11 mouse cellular contexts compared by ENCODE assay signal in the genomic region with DNA sequence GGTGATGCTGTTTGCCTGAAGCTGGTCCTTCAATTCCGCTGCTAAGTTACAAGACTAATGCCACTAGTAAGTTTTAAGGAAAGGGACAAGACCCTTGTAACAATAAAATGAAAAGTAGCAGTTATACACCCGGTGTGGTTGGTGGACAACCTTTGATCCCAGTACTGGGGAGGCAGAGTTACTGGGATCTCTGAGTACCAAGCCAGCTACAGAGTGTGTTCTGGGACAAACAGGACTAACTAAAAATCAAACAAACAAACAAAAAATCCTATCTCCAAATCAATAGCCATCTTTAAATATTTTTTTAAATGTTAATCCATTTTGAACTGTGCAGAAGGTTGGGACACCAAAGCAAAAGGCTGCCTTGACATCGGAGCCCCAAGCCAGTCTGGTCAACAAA. TPM values are rescaled to one million over a fixed set of nuclear protein-coding genes. Genes with fewer than 3 reads are reported as not detected.
A peak's percentile ranks its signal among the peaks of the same experiment; 100 is the strongest.
DNase-seq lines count a peak whose midpoint lies in the region; ATAC-seq lines count a peak whose summit lies in the region.
"Had no signal": no experiment of that assay in that cellular context is flagged by ENCODE, and none has a peak within 500 bp of the region (broad histone marks: within the 10 kb centered on the region; RNA-seq: fewer than 3 reads in every experiment).

No protein-coding gene starts in this region.

- H3K27me3 ChIP-seq in kidney, embryonic 14.5 days (ENCODE audit: control insufficient read depth, insufficient read depth, low read length), result no peaks in the 10 kb centered on the region
- no peaks in the 10 kb centered on the region for H3K27me3 ChIP-seq in embryonic facial prominence, embryonic 15.5 days
- H3K27me3 ChIP-seq in intestine, embryonic 14.5 days (replicated peaks; ENCODE audit: control insufficient read depth, insufficient read depth, low read length), result no peaks in the 10 kb centered on the region
- H3K27me3 ChIP-seq in midbrain, embryonic 15.5 days (replicated peaks), result no peaks in the 10 kb centered on the region

- H3K4me1 ChIP-seq in kidney, embryonic 14.5 days (ENCODE audit: control insufficient read depth, insufficient read depth, low read length), result peaks cover 6% of the 10 kb centered on the region
- H3K4me1 ChIP-seq in embryonic facial prominence, embryonic 15.5 days, result peaks cover 18% of the 10 kb centered on the region
- H3K4me1 ChIP-seq in intestine, embryonic 14.5 days (replicated peaks; ENCODE audit: control insufficient read depth, insufficient read depth, low read length), result peaks cover 8% of the 10 kb centered on the region; the same call in 1 of the 2 replicates
- H3K4me1 ChIP-seq in midbrain, embryonic 15.5 days, result peaks cover 24% of the 10 kb centered on the region

- no peak overlapping the region for H3K27ac ChIP-seq in kidney, embryonic 14.5 days (ENCODE audit: low read depth, low read length)
- no peak overlapping the region for H3K27ac ChIP-seq in embryonic facial prominence, embryonic 15.5 days (replicated peaks)
- H3K27ac ChIP-seq in intestine, embryonic 14.5 days (ENCODE audit: low read depth), result no peak overlapping the region
- H3K27ac ChIP-seq in midbrain, embryonic 15.5 days, result 0 out of 2 replicates have a peak overlapping the region, but pooled peaks have one; percentile 57

- no peak for ATAC-seq in kidney, embryonic 14.5 days (ENCODE audit: low FRiP score, low TSS enrichment)
- no peak for ATAC-seq in embryonic facial prominence, embryonic 15.5 days (ENCODE audit: insufficient number of reproducible peaks, low FRiP score, low TSS enrichment, low read depth)
- ATAC-seq in intestine, embryonic 14.5 days (replicated peaks; ENCODE audit: low FRiP score, low TSS enrichment, low read depth), result no peak
- no peak for ATAC-seq in midbrain, embryonic 15.5 days (replicated peaks)

- no peaks in the 10 kb centered on the region; the same call in 1 of the 2 replicates for H3K36me3 ChIP-seq in kidney, embryonic 14.5 days (ENCODE audit: control insufficient read depth, insufficient read depth, low read length)
- no peaks in the 10 kb centered on the region for H3K36me3 ChIP-seq in embryonic facial prominence, embryonic 15.5 days
- H3K36me3 ChIP-seq in intestine, embryonic 14.5 days (ENCODE audit: control insufficient read depth, insufficient read depth, low read length), result peaks cover 4% of the 10 kb centered on the region; the same call in 1 of the 2 replicates
- H3K36me3 ChIP-seq in midbrain, embryonic 15.5 days (replicated peaks), result no peaks in the 10 kb centered on the region

- peak overlapping the region; percentile 51 for H3K4me2 ChIP-seq in kidney, embryonic 14.5 days (replicated peaks; ENCODE audit: low read depth, low read length)
- peak overlapping the region; percentile 61 for H3K4me2 ChIP-seq in embryonic facial prominence, embryonic 15.5 days (replicated peaks)
- H3K4me2 ChIP-seq in intestine, embryonic 14.5 days (ENCODE audit: low read length), result peak overlapping the region; percentile 45
- peak overlapping the region; percentile 40; the same call in 1 of the 2 replicates for H3K4me2 ChIP-seq in midbrain, embryonic 15.5 days

- WGBS in kidney, embryonic 14.5 days, result 71% methylated on average over 3 of the region's 3 CpGs
- WGBS in embryonic facial prominence, embryonic 15.5 days, result 71% methylated on average over 3 of the region's 3 CpGs
- WGBS in intestine, embryonic 14.5 days, result 74% methylated on average over 3 of the region's 3 CpGs
- 70% methylated on average over 3 of the region's 3 CpGs for WGBS in midbrain, embryonic 15.5 days

- H3K9ac ChIP-seq in kidney, embryonic 14.5 days (ENCODE audit: low read depth, low read length), result peak overlapping the region; percentile 55; the same call in 1 of the 2 replicates
- H3K9ac ChIP-seq in embryonic facial prominence, embryonic 15.5 days, result no peak overlapping the region
- H3K9ac ChIP-seq in intestine, embryonic 14.5 days (ENCODE audit: low read length), result peak overlapping the region; percentile 51
- H3K9ac ChIP-seq in midbrain, embryonic 15.5 days, result no peak overlapping the region

- H3K9me3 ChIP-seq in kidney, embryonic 14.5 days (ENCODE audit: control insufficient read depth, low read length), result no peaks in the 10 kb centered on the region
- no peaks in the 10 kb centered on the region for H3K9me3 ChIP-seq in embryonic facial prominence, embryonic 15.5 days (replicated peaks)
- H3K9me3 ChIP-seq in intestine, embryonic 14.5 days (ENCODE audit: control insufficient read depth, low read length), result no peaks in the 10 kb centered on the region
- H3K9me3 ChIP-seq in midbrain, embryonic 15.5 days, result no peaks in the 10 kb centered on the region

- H3K4me3 ChIP-seq in kidney, embryonic 14.5 days (ENCODE audit: low read length), result peak overlapping the region; percentile 43
- H3K4me3 ChIP-seq in embryonic facial prominence, embryonic 15.5 days (replicated peaks), result peak overlapping the region; percentile 52
- H3K4me3 ChIP-seq in intestine, embryonic 14.5 days (ENCODE audit: low read depth, low read length), result peak overlapping the region; percentile 43
- peak overlapping the region; percentile 50 for H3K4me3 ChIP-seq in midbrain, embryonic 15.5 days

- no peak for DNase-seq in kidney, postnatal 14 days
- no peak for DNase-seq in intestine, embryonic 14.5 days (ENCODE audit: low spot score)
- no peak for DNase-seq in T-cell, adult 2 months (ENCODE audit: low spot score)
- no peak for DNase-seq in adrenal gland, postnatal 4 days (ENCODE audit: low spot score in 2 of 2)
- DNase-seq in urinary bladder, adult 18-20 months (ENCODE audit: low spot score in 2 of 2), result no peak

RNA-seq across cellular contexts. Expression of a gene that starts 0.9 kb away (rescaled TPM):
- 48.9 and 55.2 TPM in 2 replicates for polyA plus RNA-seq in kidney, embryonic 14.5 days (2014; fragmentation: Nextera tagmentation; extraction: Ambion mirVana)
- 50.2 and 58.9 TPM in 2 replicates for polyA plus RNA-seq in embryonic facial prominence, embryonic 15.5 days (2015; fragmentation: Nextera tagmentation; extraction: Ambion mirVana)
- polyA plus RNA-seq in intestine, embryonic 14.5 days (2014; fragmentation: Nextera tagmentation; extraction: Ambion mirVana), result 89.0 and 99.5 TPM in 2 replicates
- 69.7 and 83.0 TPM in 2 replicates for polyA plus RNA-seq in midbrain, embryonic 15.5 days (2015; fragmentation: Nextera tagmentation; extraction: Ambion mirVana)
- 10 to 100 TPM; 21.4 to 36.5 TPM for total RNA-seq in adrenal gland, postnatal 4 days (2021)

RNA-seq across cellular contexts. Expression of a gene that starts 22.5 kb away (rescaled TPM):
- polyA plus RNA-seq in kidney, embryonic 14.5 days (2014; fragmentation: Nextera tagmentation; extraction: Ambion mirVana), result 32.7 and 37.5 TPM in 2 replicates
- polyA plus RNA-seq in embryonic facial prominence, embryonic 15.5 days (2015; fragmentation: Nextera tagmentation; extraction: Ambion mirVana), result 24.0 and 24.4 TPM in 2 replicates
- 25.9 and 26.6 TPM in 2 replicates for polyA plus RNA-seq in intestine, embryonic 14.5 days (2014; fragmentation: Nextera tagmentation; extraction: Ambion mirVana)
- 11.8 and 13.4 TPM in 2 replicates for polyA plus RNA-seq in midbrain, embryonic 15.5 days (2015; fragmentation: Nextera tagmentation; extraction: Ambion mirVana)
- total RNA-seq in adrenal gland, postnatal 4 days (2021), result 10 to 100 TPM; 31.3 to 32.8 TPM

RNA-seq across cellular contexts. Expression of a gene that starts 25.5 kb away (rescaled TPM):
- not detected in 2 replicates for polyA plus RNA-seq in kidney, embryonic 14.5 days (2014; fragmentation: Nextera tagmentation; extraction: Ambion mirVana)
- not detected in 2 replicates for polyA plus RNA-seq in embryonic facial prominence, embryonic 15.5 days (2015; fragmentation: Nextera tagmentation; extraction: Ambion mirVana)
- polyA plus RNA-seq in intestine, embryonic 14.5 days (2014; fragmentation: Nextera tagmentation; extraction: Ambion mirVana), result not detected in 2 replicates
- polyA plus RNA-seq in midbrain, embryonic 15.5 days (2015; fragmentation: Nextera tagmentation; extraction: Ambion mirVana), result 0.09 TPM in 1 of 2 replicates, not detected in the other
- not detected for total RNA-seq in adrenal gland, postnatal 4 days (2021)
- total RNA-seq: ES-E14; neutrophil, adult 5-6 weeks had no signal
- polyA plus RNA-seq: large intestine, adult 2 months had no signal

RNA-seq across cellular contexts. Expression of a gene that starts 28.0 kb away (rescaled TPM):
- 1.3 and 3.4 TPM in 2 replicates for polyA plus RNA-seq in kidney, embryonic 14.5 days (2014; fragmentation: Nextera tagmentation; extraction: Ambion mirVana)
- polyA plus RNA-seq in embryonic facial prominence, embryonic 15.5 days (2015; fragmentation: Nextera tagmentation; extraction: Ambion mirVana), result 0.25 and 0.45 TPM in 2 replicates
- 2.2 and 2.5 TPM in 2 replicates for polyA plus RNA-seq in intestine, embryonic 14.5 days (2014; fragmentation: Nextera tagmentation; extraction: Ambion mirVana)
- 0.27 and 0.71 TPM in 2 replicates for polyA plus RNA-seq in midbrain, embryonic 15.5 days (2015; fragmentation: Nextera tagmentation; extraction: Ambion mirVana)
- 1 to 10 TPM; 3.7 to 6.4 TPM for total RNA-seq in adrenal gland, postnatal 4 days (2021)
- total RNA-seq: neutrophil, adult 5-6 weeks had no signal

RNA-seq across cellular contexts. Expression of a gene that starts 28.5 kb away (rescaled TPM):
- not detected in 2 replicates for polyA plus RNA-seq in kidney, embryonic 14.5 days (2014; fragmentation: Nextera tagmentation; extraction: Ambion mirVana)
- polyA plus RNA-seq in embryonic facial prominence, embryonic 15.5 days (2015; fragmentation: Nextera tagmentation; extraction: Ambion mirVana), result not detected in 2 replicates
- polyA plus RNA-seq in intestine, embryonic 14.5 days (2014; fragmentation: Nextera tagmentation; extraction: Ambion mirVana), result not detected in 2 replicates
- not detected in 2 replicates for polyA plus RNA-seq in midbrain, embryonic 15.5 days (2015; fragmentation: Nextera tagmentation; extraction: Ambion mirVana)
- total RNA-seq in adrenal gland, postnatal 4 days (2021), result not detected
- total RNA-seq: ES-E14; neutrophil, adult 5-6 weeks had no signal
- polyA plus RNA-seq: large intestine, adult 2 months had no signal

Comparison
In these comparisons a context has a peak if more than half of its experiments do, and no peak if none do; other contexts are left out.
1. H3K9ac ChIP-seq: peak in kidney, embryonic 14.5 days (single experiment) and intestine, embryonic 14.5 days (single experiment); none in embryonic facial prominence, embryonic 15.5 days (single experiment) and midbrain, embryonic 15.5 days (single experiment).
2. Peak in every context shown above with its lines, with median percentiles within 50 percentile points of each other: H3K4me2 ChIP-seq and H3K4me3 ChIP-seq.